Mouse (Mus musculus) forebrain, embryonic 13.5 days (tissue): ENCODE results near the gene Dido1. TPM values are rescaled to one million over a fixed set of nuclear protein-coding genes. Genes with fewer than 3 reads are reported as not detected.

ENCODE experiments used
- ATAC-seq: fragments of 200-750 bp; cut with Nextera tagmentation; 2 replicates; pipeline ENCODE4 v1.8.0; 2017
- H3K27ac ChIP-seq: fragments of 300-500 bp; sonication (generic); 2 replicates; pipeline ENCODE4 v1.5.1; 2015; ENCODE audit warnings: inconsistent platforms, mild to moderate bottlenecking, moderate library complexity
- H3K27me3 ChIP-seq: fragments of 300-500 bp; sonication (generic); 2 replicates; pipeline ENCODE4 v1.6.1; 2015; ENCODE audit warnings: mild to moderate bottlenecking, inconsistent platforms
- H3K36me3 ChIP-seq: fragments of 300-500 bp; sonication (generic); 2 replicates; pipeline ENCODE4 v1.6.1; 2015; ENCODE audit warnings: mild to moderate bottlenecking, inconsistent platforms; ENCODE audit not compliant: poor library complexity, severe bottlenecking
- H3K4me1 ChIP-seq: fragments of 300-500 bp; sonication (generic); 2 replicates; pipeline ENCODE4 v1.6.1; 2015; ENCODE audit warnings: inconsistent platforms
- H3K4me2 ChIP-seq: fragments of 300-500 bp; sonication (generic); 2 replicates; pipeline ENCODE4 v1.6.1; 2015; ENCODE audit warnings: inconsistent platforms, mild to moderate bottlenecking, moderate library complexity
- H3K4me3 ChIP-seq: fragments of 300-500 bp; sonication (generic); 2 replicates; pipeline ENCODE4 v1.5.1; 2015; ENCODE audit warnings: mild to moderate bottlenecking, inconsistent platforms
- H3K9ac ChIP-seq: fragments of 300-500 bp; sonication (generic); 2 replicates; pipeline ENCODE4 v1.6.1; 2015; ENCODE audit warnings: mild to moderate bottlenecking, inconsistent platforms
- H3K9me3 ChIP-seq: fragments of 300-500 bp; sonication (generic); replicated peaks from 2 replicates; pipeline ENCODE4 v1.6.1; 2016; ENCODE audit warnings: inconsistent platforms
- WGBS: fragments of 180-500 bp; shearing (Covaris S2); methylation state at CpG from one replicate; pipeline ENCODE4 v1.1.7; 2015; 5-methylcytosine and 5-hydroxymethylcytosine counted together
- polyA plus RNA-seq: library from polyadenylated mRNA; unstranded; fragments of >200 nt; fragmentation: Nextera tagmentation; extraction: Ambion mirVana; gene quantifications from 2 replicates; pipeline ENCODE4 v1.2.1, GENCODE M21; 2015

Dido1 gene
- polyA plus RNA-seq = 33.4 and 35.7 TPM in 2 replicates

DNA sequence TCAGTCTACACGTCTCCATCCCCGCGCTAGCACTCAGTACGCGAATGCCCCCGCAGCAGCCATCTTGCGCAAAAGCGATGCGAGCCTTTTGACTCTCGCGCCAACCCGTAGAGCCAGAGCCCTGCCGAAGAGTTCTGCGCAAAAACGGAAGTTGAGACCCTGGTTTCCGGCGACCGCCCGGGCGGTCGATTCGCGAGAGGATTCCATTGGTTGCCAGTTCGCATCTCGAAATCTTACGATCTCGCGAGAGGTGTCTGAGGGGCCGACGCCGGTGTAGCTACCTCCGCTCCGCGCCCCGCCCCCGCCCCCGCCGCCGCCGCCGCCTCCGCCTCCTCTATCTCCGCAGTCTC lies at the start of gene Dido1, which contains the start of gene Gid8:
Gene Dido1 (minus strand): TSS at position 77 of the 350 bp plus-strand sequence.
Gene Gid8 (plus strand): TSS at position 195 of the 350 bp plus-strand sequence.
- Histone ChIP-seq H3K4me3 (peak within 1 kb of the TSS; percentile 99), H3K4me1 (peaks cover 32% of the 10 kb centered on the region), H3K9ac (peak within 1 kb of the TSS; percentile 99), H3K27me3 (no peaks in the 10 kb centered on the region), H3K9me3 (no peaks in the 10 kb centered on the region), H3K36me3 (peaks cover 22% of the 10 kb centered on the region), H3K4me2 (peak within 1 kb of the TSS; percentile 91), H3K27ac (peak within 1 kb of the TSS; percentile 82)
- WGBS = under 1% methylated on average over 39 of the region's 43 CpGs
- peak; percentile 97 for ATAC-seq

DNA sequence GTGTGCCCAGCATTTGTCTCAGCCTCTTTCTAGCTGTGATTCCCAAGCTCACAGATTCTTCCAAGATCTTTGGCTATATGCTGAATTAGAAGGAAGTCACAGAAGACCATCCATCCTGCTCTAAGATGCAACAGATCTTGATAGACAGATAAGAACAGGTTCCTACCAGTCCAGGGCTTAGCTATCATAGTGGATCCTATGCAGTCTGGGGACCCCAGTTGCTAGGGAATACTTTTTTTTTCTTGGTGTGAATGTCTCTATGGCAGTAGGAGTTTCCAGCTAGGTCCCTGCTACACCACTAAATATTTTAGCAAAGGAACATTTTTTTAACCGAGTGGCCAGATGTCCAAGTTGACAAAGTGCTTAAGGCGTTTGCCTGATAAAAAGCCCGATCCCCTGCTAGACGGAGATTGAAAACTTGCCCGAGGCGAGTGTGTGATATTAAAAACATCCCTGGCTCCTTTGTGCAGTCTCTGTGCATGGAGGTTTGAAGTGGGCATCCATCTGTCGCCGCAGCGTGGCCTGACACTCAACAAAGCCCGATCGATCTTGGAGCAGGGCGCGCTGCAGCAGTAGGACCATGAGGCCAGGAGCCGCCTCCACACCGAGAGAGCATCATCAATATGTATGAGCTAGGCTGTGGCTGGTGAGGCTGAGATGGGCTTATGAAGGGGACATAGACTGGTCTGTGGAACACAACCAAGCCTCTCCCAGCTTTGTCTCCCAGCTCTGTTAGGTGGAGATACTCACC lies 48.9 kb upstream of the Dido1 start:
- Histone ChIP-seq H3K9ac (no peak overlapping the region), H3K27me3 (peaks cover 52% of the 10 kb centered on the region), H3K4me2 (no peak overlapping the region), H3K9me3 (no peaks in the 10 kb centered on the region), H3K27ac (peak overlapping the region; percentile 61), H3K4me1 (peaks cover 16% of the 10 kb centered on the region; the same call in 1 of the 2 replicates), H3K36me3 (no peaks in the 10 kb centered on the region), H3K4me3 (no peak overlapping the region)
- peak; percentile 71 for ATAC-seq
- WGBS = 42% methylated on average over 15 of the region's 15 CpGs

DNA sequence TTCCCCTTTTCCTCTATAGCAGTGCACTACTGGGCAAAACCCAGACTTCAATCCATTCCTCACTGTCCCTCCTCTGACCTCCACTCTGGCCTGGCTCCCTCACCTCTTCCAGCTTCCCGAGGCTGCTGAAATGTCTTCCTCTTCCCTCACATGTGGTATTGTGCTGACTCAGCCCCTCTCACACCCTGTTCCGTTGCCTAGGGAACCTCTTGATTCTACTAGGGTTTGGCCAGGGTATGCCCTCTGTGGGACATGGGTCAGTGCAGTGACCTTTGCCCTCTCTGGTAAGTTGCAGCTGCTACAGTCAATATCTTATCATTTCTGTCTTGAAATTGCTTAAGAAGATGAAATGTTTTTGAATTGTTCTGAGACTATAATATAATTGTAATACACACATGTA lies 47.0 kb upstream of the Dido1 start:
- Histone ChIP-seq H3K4me1 (peaks cover 16% of the 10 kb centered on the region; the same call in 1 of the 2 replicates), H3K36me3 (no peaks in the 10 kb centered on the region), H3K27ac (no peak overlapping the region), H3K27me3 (peaks cover 56% of the 10 kb centered on the region), H3K9me3 (no peaks in the 10 kb centered on the region), H3K4me2 (no peak overlapping the region), H3K4me3 (no peak overlapping the region), H3K9ac (no peak overlapping the region)
- ATAC-seq = no peak
- 26% methylated on average over 2 of the region's 2 CpGs for WGBS

DNA sequence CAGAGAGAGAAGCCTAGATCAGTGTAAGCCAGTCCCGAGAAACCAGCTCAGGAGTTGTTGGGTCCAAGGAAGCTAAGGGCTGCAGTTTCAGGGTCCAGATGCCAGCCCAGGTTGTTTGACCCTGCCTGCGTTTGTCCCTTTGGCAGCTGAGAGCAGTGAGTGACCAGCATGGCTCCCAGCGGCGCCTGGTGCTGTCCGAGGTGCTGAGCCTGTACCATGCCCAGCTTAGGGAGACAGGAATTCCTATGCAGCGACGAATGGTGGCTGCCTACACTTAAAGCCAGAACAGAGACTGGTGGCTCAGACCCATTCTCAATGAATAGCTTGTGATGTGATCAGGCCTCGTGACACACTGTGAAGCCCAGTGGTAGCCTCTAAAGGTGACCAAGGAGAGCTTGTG lies 46.1 kb upstream of the Dido1 start:
- Histone ChIP-seq H3K36me3 (no peaks in the 10 kb centered on the region), H3K4me2 (no peak overlapping the region), H3K27ac (no peak overlapping the region), H3K9ac (no peak overlapping the region), H3K4me1 (peaks cover 16% of the 10 kb centered on the region; the same call in 1 of the 2 replicates), H3K9me3 (no peaks in the 10 kb centered on the region), H3K4me3 (no peak overlapping the region), H3K27me3 (peaks cover 49% of the 10 kb centered on the region)
- 5% methylated on average over 8 of the region's 8 CpGs for WGBS
- ATAC-seq = no peak

DNA sequence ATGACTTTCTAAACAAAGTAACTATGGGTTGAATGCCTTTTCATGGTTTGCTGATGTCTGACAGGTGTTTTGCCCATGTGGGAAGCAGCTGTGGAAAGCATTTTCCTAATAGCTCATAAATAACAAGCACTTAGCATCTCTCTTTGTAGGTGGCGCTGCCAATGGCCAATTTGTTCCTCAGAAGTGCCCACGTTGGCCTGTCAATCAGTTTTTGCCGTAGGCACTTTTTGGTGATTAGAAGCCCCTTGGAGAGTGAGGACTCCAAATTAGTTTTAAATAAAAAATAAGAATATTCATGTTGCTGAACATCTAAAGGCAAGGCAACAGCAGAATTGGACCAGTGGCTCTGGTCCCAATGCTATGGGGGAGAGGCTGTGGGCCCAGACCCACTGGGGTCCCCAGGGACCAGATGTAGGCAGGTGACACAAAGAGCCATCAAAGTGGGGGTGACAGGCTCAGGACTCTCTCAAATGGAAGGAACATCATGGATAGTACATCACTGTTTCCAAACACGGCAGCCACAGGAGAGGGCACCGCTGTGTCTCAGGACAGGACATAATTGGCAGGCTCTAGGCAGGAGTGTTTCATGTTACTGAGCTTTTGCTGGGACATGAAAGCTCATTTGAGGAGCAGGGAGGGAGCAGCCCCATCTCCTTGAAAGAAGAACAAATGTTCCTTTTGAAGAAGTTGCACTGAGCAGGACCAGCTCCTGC lies 45.3 kb upstream of the Dido1 start:
- no peak for ATAC-seq
- Histone ChIP-seq H3K9me3 (no peaks in the 10 kb centered on the region), H3K27me3 (peaks cover 47% of the 10 kb centered on the region), H3K4me2 (no peak overlapping the region), H3K4me1 (peaks cover 16% of the 10 kb centered on the region; the same call in 1 of the 2 replicates), H3K9ac (no peak overlapping the region), H3K27ac (no peak overlapping the region), H3K4me3 (no peak overlapping the region), H3K36me3 (no peaks in the 10 kb centered on the region)
- WGBS = 54% methylated on average over 5 of the region's 5 CpGs

DNA sequence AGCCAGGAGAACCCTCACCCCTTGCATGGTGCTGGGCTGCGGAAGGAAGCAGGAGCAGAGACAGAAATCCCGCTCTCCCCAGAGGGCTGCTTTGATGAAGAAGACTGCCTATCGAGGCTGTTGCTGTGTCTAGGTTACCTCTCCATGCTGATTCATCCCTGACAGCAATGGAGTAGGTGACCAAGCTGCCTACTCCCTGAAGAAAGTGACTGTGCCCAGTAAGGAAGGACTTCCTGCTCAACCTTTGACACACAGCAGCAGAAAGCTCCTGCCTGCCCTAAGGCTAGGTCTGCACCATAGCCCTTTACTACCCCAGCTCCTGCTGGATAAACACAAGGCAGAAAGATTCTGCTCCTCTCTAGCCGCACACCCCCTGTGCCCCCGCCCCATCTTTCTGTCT lies 39.1 kb upstream of the Dido1 start:
- no peak for ATAC-seq
- Histone ChIP-seq H3K4me1 (peaks cover 11% of the 10 kb centered on the region), H3K9ac (no peak overlapping the region), H3K27ac (no peak overlapping the region), H3K27me3 (peaks cover 33% of the 10 kb centered on the region), H3K4me3 (no peak overlapping the region), H3K36me3 (no peaks in the 10 kb centered on the region), H3K4me2 (no peak overlapping the region), H3K9me3 (no peaks in the 10 kb centered on the region)
- 66% methylated on average over 5 of the region's 5 CpGs for WGBS

DNA sequence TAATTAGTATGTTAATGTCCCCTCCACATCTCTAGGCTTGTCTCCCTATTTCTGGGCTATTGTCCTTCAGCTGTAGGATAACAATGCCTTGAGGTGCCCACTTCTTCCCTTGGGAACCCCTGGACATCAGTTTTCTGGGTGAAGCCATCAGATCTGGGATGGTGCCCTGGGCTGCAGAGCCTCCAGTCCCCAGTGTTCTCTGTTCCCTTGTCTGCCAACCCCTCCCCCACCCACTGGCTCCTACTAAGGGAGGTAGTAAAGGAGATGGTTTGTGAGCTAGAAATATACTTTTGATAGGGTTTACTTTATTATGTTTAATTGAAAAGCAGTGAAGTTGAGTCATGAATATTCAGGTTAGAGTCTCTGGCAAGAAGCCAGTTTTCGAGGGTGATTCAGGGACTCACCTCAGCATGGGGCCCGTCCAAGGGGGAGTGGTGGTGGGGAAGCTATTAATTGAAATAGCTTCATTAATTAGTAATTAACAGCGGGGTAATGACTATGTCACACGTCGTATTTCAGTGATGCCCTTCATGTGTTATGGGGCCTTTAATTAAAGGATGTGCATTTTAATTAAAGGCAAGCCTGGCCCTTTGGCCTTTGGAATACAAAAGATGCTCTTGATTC lies 36.9 kb upstream of the Dido1 start:
- Histone ChIP-seq H3K9me3 (no peaks in the 10 kb centered on the region), H3K4me3 (no peak overlapping the region), H3K4me2 (no peak overlapping the region), H3K4me1 (peaks cover 11% of the 10 kb centered on the region), H3K9ac (no peak overlapping the region), H3K27ac (no peak overlapping the region), H3K36me3 (no peaks in the 10 kb centered on the region), H3K27me3 (peaks cover 19% of the 10 kb centered on the region)
- 11% methylated on average over 5 of the region's 5 CpGs for WGBS
- ATAC-seq = no peak

DNA sequence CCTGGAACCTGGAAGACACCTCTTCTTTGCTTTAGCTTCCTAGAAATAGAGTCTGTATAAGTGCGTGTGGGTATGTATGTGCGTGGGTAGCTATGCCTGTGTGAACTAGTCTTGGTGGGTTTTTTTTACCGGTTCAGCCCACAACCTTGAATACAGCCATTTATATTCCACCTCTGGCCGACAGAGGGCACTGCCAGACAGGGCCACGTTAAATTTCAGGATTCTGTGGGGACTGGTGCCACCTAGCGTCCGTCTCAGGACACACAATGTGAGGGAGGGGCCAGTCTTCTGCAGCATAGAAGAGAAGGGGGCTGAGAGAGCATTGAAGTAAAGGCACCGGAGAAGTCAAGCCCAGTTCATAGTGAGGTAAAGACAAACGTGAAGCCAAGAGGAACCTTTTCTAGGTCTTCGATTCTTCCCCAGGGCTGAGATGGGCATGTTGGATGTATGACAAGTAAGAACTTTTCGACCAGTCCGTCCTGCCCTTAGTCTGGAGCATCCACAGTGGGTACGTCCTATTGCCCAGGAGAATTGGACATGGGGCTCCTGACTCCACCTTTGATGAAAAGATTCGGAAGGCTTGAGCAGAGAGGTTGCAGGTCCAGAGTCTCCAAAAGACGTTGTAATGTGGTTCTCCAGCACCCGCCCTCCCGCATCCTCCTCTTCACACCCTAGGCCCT lies 35.6 kb upstream of the Dido1 start:
- peak; percentile 70 for ATAC-seq
- WGBS = 36% methylated on average over 17 of the region's 17 CpGs
- H3K27me3 ChIP-seq = peaks cover 21% of the 10 kb centered on the region

DNA sequence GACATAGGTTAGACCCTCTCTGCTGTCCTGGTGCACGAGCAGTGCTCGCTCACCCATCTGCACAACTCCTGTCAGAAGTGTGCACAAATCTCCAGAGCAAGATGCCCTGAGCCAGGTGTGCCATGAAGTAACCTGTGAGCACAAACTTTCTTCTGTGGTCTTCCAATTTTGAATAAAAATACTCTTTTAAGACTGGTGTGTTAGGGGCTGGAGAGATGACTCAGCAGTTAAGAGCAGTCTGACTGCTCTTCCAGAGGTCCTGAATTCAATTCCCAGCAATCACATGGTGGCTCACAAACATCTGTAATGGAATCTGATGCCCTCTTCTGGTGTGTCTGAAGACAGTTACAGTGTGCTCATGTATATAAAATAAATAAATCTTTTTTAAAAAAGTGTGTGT lies 33.5 kb upstream of the Dido1 start:
- H3K4me2 ChIP-seq = no peak overlapping the region

More for the DNA sequence above, 35.6 kb upstream of the Dido1 start:
- no peak overlapping the region for H3K4me2 ChIP-seq
- H3K27ac ChIP-seq = no peak overlapping the region
- peaks cover 11% of the 10 kb centered on the region for H3K4me1 ChIP-seq
- no peak overlapping the region for H3K4me3 ChIP-seq
- H3K9ac ChIP-seq = no peak overlapping the region
- no peaks in the 10 kb centered on the region for H3K36me3 ChIP-seq
- no peaks in the 10 kb centered on the region for H3K9me3 ChIP-seq

DNA sequence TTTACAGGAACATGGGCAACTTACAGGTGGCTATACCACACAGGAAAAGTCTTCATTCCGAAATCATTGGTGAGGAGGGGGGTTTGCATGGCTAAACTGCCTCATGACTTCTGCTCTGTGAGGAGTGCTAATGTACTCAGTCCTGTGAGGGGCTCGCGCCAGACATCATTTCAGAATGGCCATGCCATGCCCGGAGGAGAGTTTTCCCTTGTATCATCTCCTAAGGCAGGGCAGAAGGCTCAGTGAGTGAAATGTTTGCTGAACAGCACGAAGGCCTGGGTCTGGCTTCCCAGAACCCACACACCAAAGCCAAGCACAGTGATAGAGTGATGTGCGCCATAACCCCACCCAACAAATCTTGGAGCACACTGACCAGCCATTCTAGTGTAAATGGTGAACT lies 33.0 kb upstream of the Dido1 start:
- WGBS = 81% methylated on average over 6 of the region's 6 CpGs
- no peak for ATAC-seq
- Histone ChIP-seq H3K4me3 (no peak overlapping the region), H3K27me3 (peaks cover 4% of the 10 kb centered on the region; the same call in 1 of the 2 replicates), H3K9me3 (no peaks in the 10 kb centered on the region), H3K4me1 (peaks cover 11% of the 10 kb centered on the region), H3K4me2 (no peak overlapping the region), H3K36me3 (no peaks in the 10 kb centered on the region), H3K9ac (no peak overlapping the region), H3K27ac (no peak overlapping the region)

More for the DNA sequence above, 33.5 kb upstream of the Dido1 start:
- no peak for ATAC-seq
- Histone ChIP-seq H3K4me3 (no peak overlapping the region), H3K27me3 (peaks cover 7% of the 10 kb centered on the region; the same call in 1 of the 2 replicates), H3K9ac (no peak overlapping the region), H3K27ac (no peak overlapping the region), H3K36me3 (no peaks in the 10 kb centered on the region), H3K9me3 (no peaks in the 10 kb centered on the region), H3K4me1 (peaks cover 11% of the 10 kb centered on the region)
- 97% methylated on average over 2 of the region's 2 CpGs for WGBS

DNA sequence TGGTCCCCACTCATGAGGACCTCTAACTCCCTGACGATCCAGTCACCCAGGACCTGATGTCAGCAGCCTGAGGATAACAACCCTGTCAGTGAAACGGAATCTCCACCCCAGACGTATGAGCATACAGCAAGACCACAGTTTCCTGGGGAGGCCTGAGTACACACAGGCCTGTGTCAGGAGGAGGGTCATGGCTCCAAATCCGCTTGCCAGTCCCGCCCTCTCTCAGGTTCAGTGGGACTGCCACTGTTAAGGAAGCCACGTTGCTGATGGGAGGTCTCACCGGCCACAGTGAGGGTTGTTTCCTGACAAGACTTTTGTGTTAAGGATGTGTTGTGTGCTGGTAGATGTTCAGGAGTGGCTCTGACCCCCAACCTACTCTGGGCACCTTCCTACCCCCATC lies 31.6 kb upstream of the Dido1 start:
- H3K27ac ChIP-seq = no peak overlapping the region
- H3K4me3 ChIP-seq = no peak overlapping the region
- 85% methylated on average over 7 of the region's 7 CpGs for WGBS
- peaks cover 4% of the 10 kb centered on the region; the same call in 1 of the 2 replicates for H3K4me1 ChIP-seq
- peaks cover 4% of the 10 kb centered on the region; the same call in 1 of the 2 replicates for H3K27me3 ChIP-seq
- H3K36me3 ChIP-seq = no peaks in the 10 kb centered on the region
- no peak for ATAC-seq
- H3K9ac ChIP-seq = no peak overlapping the region
- no peak overlapping the region for H3K4me2 ChIP-seq
- no peaks in the 10 kb centered on the region for H3K9me3 ChIP-seq
